In genomic region chr5:36560490-36560889, GRCm38 (mm10) we compare ENCODE assay signal across 23 mouse cellular contexts. TPM values are rescaled to one million over a fixed set of nuclear protein-coding genes. Genes with fewer than 3 reads are reported as not detected.
DNase-seq lines count a peak whose midpoint lies in the region; ATAC-seq and TF ChIP-seq lines count a peak whose summit lies in the region.
"Had no signal": no experiment of that assay in that cellular context is flagged by ENCODE, and none has a peak within 500 bp of the region (broad histone marks: within the 10 kb centered on the region; RNA-seq: fewer than 3 reads in every experiment).

No protein-coding gene starts in this region.

- TF ChIP-seq CTCF in gastrocnemius, adult 2 months (IDR thresholded peaks at IDR 0.05) = no peak
- TF ChIP-seq CTCF in liver, adult 2 months (IDR thresholded peaks at IDR 0.05; ENCODE audit: low read depth, low read length) = no peak
- no peak for TF ChIP-seq CTCF in stomach, postnatal 0 days (IDR thresholded peaks at IDR 0.05; ENCODE audit: low read depth)

- no peak overlapping the region for H3K4me3 ChIP-seq in gastrocnemius, adult 2 months
- H3K4me3 ChIP-seq in liver, adult 2 months (ENCODE audit: insufficient read depth, low read depth, low read length) = no peak overlapping the region
- H3K4me3 ChIP-seq in liver, embryonic 11.5 days (ENCODE audit: low read depth, low read length) = no peak overlapping the region
- H3K4me3 ChIP-seq in liver, embryonic 13.5 days (replicated peaks) = no peak overlapping the region
- no peak overlapping the region for H3K4me3 ChIP-seq in stomach, postnatal 0 days (ENCODE audit: low read depth, low read length)
- H3K4me3 ChIP-seq: embryonic facial prominence, embryonic 12.5 days; erythroblast, embryonic 14.5 days had no signal

- no peaks in the 10 kb centered on the region for H3K27me3 ChIP-seq in liver, adult 2 months (ENCODE audit: control insufficient read depth, insufficient read depth, low read length)
- no peaks in the 10 kb centered on the region for H3K27me3 ChIP-seq in liver, embryonic 11.5 days (replicated peaks; ENCODE audit: control insufficient read depth, insufficient read depth, low read length)
- no peaks in the 10 kb centered on the region for H3K27me3 ChIP-seq in liver, embryonic 13.5 days
- no peaks in the 10 kb centered on the region for H3K27me3 ChIP-seq in stomach, postnatal 0 days (ENCODE audit: control insufficient read depth, insufficient read depth, low read length)
- H3K27me3 ChIP-seq: embryonic facial prominence, embryonic 12.5 days; Patski had no signal

- H3K4me1 ChIP-seq in liver, adult 2 months (ENCODE audit: control insufficient read depth, insufficient read depth, low read length) = peaks cover 23% of the 10 kb centered on the region
- H3K4me1 ChIP-seq in liver, embryonic 11.5 days (replicated peaks; ENCODE audit: control insufficient read depth, insufficient read depth, low read length) = peaks cover 41% of the 10 kb centered on the region
- H3K4me1 ChIP-seq in liver, embryonic 13.5 days (replicated peaks) = peaks cover 64% of the 10 kb centered on the region
- 0 out of 2 replicates have a peak, but pooled peaks cover 2% of the 10 kb centered on the region for H3K4me1 ChIP-seq in stomach, postnatal 0 days (replicated peaks; ENCODE audit: control insufficient read depth, insufficient read depth)
- H3K4me1 ChIP-seq: embryonic facial prominence, embryonic 12.5 days had no signal

- no peaks in the 10 kb centered on the region for H3K9me3 ChIP-seq in liver, embryonic 11.5 days (ENCODE audit: control insufficient read depth, low read length)
- H3K9me3 ChIP-seq in liver, embryonic 13.5 days (replicated peaks) = no peaks in the 10 kb centered on the region
- no peaks in the 10 kb centered on the region for H3K9me3 ChIP-seq in stomach, postnatal 0 days (ENCODE audit: control insufficient read depth, low read length)
- H3K9me3 ChIP-seq: embryonic facial prominence, embryonic 12.5 days had no signal

- 79% methylated on average over 4 of the region's 4 CpGs for WGBS in liver, adult 2 months
- 87% methylated on average over 4 of the region's 4 CpGs for WGBS in liver, embryonic 11.5 days
- WGBS in liver, embryonic 13.5 days (ENCODE audit: insufficient replicate concordance) = 75% methylated on average over 4 of the region's 4 CpGs
- 89% methylated on average over 4 of the region's 4 CpGs for WGBS in stomach, postnatal 0 days

- ATAC-seq in liver, embryonic 11.5 days (replicated peaks; ENCODE audit: low FRiP score) = no peak
- ATAC-seq in liver, embryonic 13.5 days (ENCODE audit: low read depth) = no peak
- peak; percentile 69 for ATAC-seq in stomach, postnatal 0 days (ENCODE audit: low FRiP score, low TSS enrichment)
- ATAC-seq: forebrain, embryonic 14.5 days; Patski had no signal

- intact Hi-C loops in gastrocnemius, adult 2 months (cut with DNase I) = no loop called here
- intact Hi-C loops in gastrocnemius, postnatal 36 days (cut with DNase I) = no loop called here

- H3K36me3 ChIP-seq in liver, adult 2 months (ENCODE audit: control insufficient read depth, insufficient read depth, low read length) = no peaks in the 10 kb centered on the region
- no peaks in the 10 kb centered on the region for H3K36me3 ChIP-seq in liver, embryonic 11.5 days (ENCODE audit: control insufficient read depth, insufficient read depth, low read length)
- no peaks in the 10 kb centered on the region for H3K36me3 ChIP-seq in liver, embryonic 13.5 days
- H3K36me3 ChIP-seq in stomach, postnatal 0 days (ENCODE audit: control insufficient read depth, insufficient read depth, low read length) = no peaks in the 10 kb centered on the region
- H3K36me3 ChIP-seq: embryonic facial prominence, embryonic 12.5 days had no signal

- no peak for TF ChIP-seq EP300 in stomach, postnatal 0 days (optimal IDR thresholded peaks at IDR 0.05)

- peaks cover 32% of the 10 kb centered on the region; the same call in 1 of the 2 replicates for H3K79me2 ChIP-seq in liver, adult 2 months (ENCODE audit: control insufficient read depth, insufficient read depth, low read length)

- DNase-seq in gastrocnemius, adult 2 months = no peak
- DNase-seq in gastrocnemius, postnatal 36 days = no peak
- DNase-seq in liver, adult 2 months (ENCODE audit: extremely low read depth, low read depth, low spot score) = no peak
- DNase-seq in liver, embryonic 11.5 days (ENCODE audit: low spot score) = no peak
- no peak for DNase-seq in liver, embryonic 13.5 days
- no peak for DNase-seq in stomach, postnatal 0 days (ENCODE audit: low spot score)
- DNase-seq in testis, postnatal 10 days (ENCODE audit: low spot score) = no peak
- no peak for DNase-seq in ovary, postnatal 36 days (ENCODE audit: low spot score)
- DNase-seq: adrenal gland, adult 8-10 months; cerebellum, adult 9-11 months; gastrocnemius, postnatal 25 days; heart, postnatal 14 days; kidney, adult 8-10 months; kidney, postnatal 36 days; layer of hippocampus, adult 9-11 months; lung, adult 18-20 months; lung, postnatal 36 days; thymus, adult 18-20 months had no signal

- no peak overlapping the region for H3K9ac ChIP-seq in liver, adult 2 months (ENCODE audit: low read depth, low read length)
- H3K9ac ChIP-seq in liver, embryonic 11.5 days (ENCODE audit: low read depth, low read length) = no peak overlapping the region
- no peak overlapping the region for H3K9ac ChIP-seq in liver, embryonic 13.5 days
- no peak overlapping the region for H3K9ac ChIP-seq in stomach, postnatal 0 days (ENCODE audit: low read length)
- H3K9ac ChIP-seq: embryonic facial prominence, embryonic 12.5 days; hindbrain, embryonic 14.5 days had no signal

- TF ChIP-seq POLR2A in liver, adult 2 months (IDR thresholded peaks at IDR 0.05; ENCODE audit: extremely low read depth, insufficient read depth, low read length) = no peak

- H3K4me2 ChIP-seq in liver, embryonic 11.5 days = no peak overlapping the region
- no peak overlapping the region for H3K4me2 ChIP-seq in liver, embryonic 13.5 days
- H3K4me2 ChIP-seq in stomach, postnatal 0 days (replicated peaks; ENCODE audit: low read depth) = no peak overlapping the region
- H3K4me2 ChIP-seq: embryonic facial prominence, embryonic 12.5 days; hindbrain, embryonic 14.5 days had no signal

- H3K27ac ChIP-seq in gastrocnemius, adult 2 months = 0 out of 2 replicates have a peak overlapping the region, but pooled peaks have one; percentile 2
- peak overlapping the region; percentile 48; the same call in 1 of the 2 replicates for H3K27ac ChIP-seq in liver, adult 2 months (replicated peaks; ENCODE audit: insufficient read depth, low read depth, low read length)
- H3K27ac ChIP-seq in liver, embryonic 11.5 days (ENCODE audit: low read depth, low read length) = no peak overlapping the region
- peak overlapping the region; percentile 41; the same call in 1 of the 2 replicates for H3K27ac ChIP-seq in liver, embryonic 13.5 days
- peak overlapping the region; percentile 84 for H3K27ac ChIP-seq in stomach, postnatal 0 days (replicated peaks)
- H3K27ac ChIP-seq: embryonic facial prominence, embryonic 12.5 days; hindbrain, embryonic 14.5 days had no signal

RNA-seq across cellular contexts. Expression of gene Tbc1d14, which starts 32.6 kb away (rescaled TPM):
- 10 to 100 TPM; 14.3 to 16.7 TPM for total RNA-seq in gastrocnemius, adult 2 months (2021)
- total RNA-seq in gastrocnemius, postnatal 36 days (2021) = 10 to 100 TPM; 10.4 to 13.3 TPM
- total RNA-seq in liver, adult 2 months (2014; rRNA removed) = 5.4 and 8.2 TPM in 2 replicates
- 8.4 and 8.9 TPM in 2 replicates for polyA plus RNA-seq in liver, adult 2 months (2012; rRNA removed)
- 26.0 and 30.2 TPM in 2 replicates for polyA plus RNA-seq in liver, embryonic 11.5 days (2014; fragmentation: Nextera tagmentation; extraction: Ambion mirVana)
- polyA plus RNA-seq in liver, embryonic 13.5 days (2015; fragmentation: Nextera tagmentation; extraction: Ambion mirVana) = 9.4 and 10.9 TPM in 2 replicates
- 22.1 and 22.8 TPM in 2 replicates for polyA plus RNA-seq in stomach, postnatal 0 days (2015; fragmentation: Nextera tagmentation; extraction: Ambion mirVana)
